In the genomic region with DNA sequence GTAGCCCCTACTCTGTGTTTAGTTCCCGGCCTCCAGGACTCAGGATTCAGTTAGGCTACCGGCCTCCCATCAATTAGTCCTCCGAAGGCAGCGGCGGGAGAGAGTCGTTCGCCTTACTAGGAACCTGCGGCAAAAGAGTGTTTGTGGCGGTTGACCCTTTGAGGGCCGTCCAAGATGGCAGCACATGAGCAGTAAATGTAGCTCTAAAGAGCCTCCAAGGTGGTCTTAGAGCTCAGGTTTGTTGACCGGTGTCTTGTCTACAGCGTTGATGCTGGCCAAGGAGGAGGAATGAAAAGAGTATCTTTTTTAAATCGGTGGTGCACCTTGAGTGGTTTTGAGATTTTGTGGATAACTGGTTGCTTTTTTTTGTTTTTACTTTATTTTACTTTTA, we compare ENCODE assay signal across 8 mouse cellular contexts. TPM values are rescaled to one million over a fixed set of nuclear protein-coding genes. Genes with fewer than 3 reads are reported as not detected.
DNase-seq lines count a peak whose midpoint lies in the region; ATAC-seq and TF ChIP-seq lines count a peak whose summit lies in the region.

No protein-coding gene starts in this region.

- no peak for TF ChIP-seq CTCF in layer of hippocampus, adult 2 months (conservative IDR thresholded peaks at IDR 0.05)
- TF ChIP-seq CTCF in midbrain, postnatal 0 days (IDR thresholded peaks at IDR 0.05): no peak

- peak overlapping the region; percentile 85 for H3K4me3 ChIP-seq in layer of hippocampus, adult 2 months
- H3K4me3 ChIP-seq in embryonic facial prominence, embryonic 15.5 days (replicated peaks): peak overlapping the region; percentile 72
- H3K4me3 ChIP-seq in intestine, embryonic 16.5 days (ENCODE audit: low read length): peak overlapping the region; percentile 72
- H3K4me3 ChIP-seq in midbrain, postnatal 0 days (ENCODE audit: low read depth, low read length): peak overlapping the region; percentile 57

- H3K4me2 ChIP-seq in embryonic facial prominence, embryonic 15.5 days (replicated peaks): peak overlapping the region; percentile 62
- H3K4me2 ChIP-seq in intestine, embryonic 16.5 days (ENCODE audit: low read depth, low read length): peak overlapping the region; percentile 86
- H3K4me2 ChIP-seq in midbrain, postnatal 0 days (ENCODE audit: low read depth, low read length, poor library complexity, severe bottlenecking): peak overlapping the region; percentile 56

- H3K27ac ChIP-seq in layer of hippocampus, adult 2 months: peak overlapping the region; percentile 99
- peak overlapping the region; percentile 90 for H3K27ac ChIP-seq in embryonic facial prominence, embryonic 15.5 days (replicated peaks)
- no peak overlapping the region; the same call in 1 of the 2 replicates for H3K27ac ChIP-seq in intestine, embryonic 16.5 days (ENCODE audit: low read length)
- H3K27ac ChIP-seq in midbrain, postnatal 0 days (ENCODE audit: low read depth, low read length): peak overlapping the region; percentile 97

- no peaks in the 10 kb centered on the region for H3K9me3 ChIP-seq in embryonic facial prominence, embryonic 15.5 days (replicated peaks)
- H3K9me3 ChIP-seq in intestine, embryonic 16.5 days (ENCODE audit: control insufficient read depth, low read length): no peaks in the 10 kb centered on the region
- no peaks in the 10 kb centered on the region for H3K9me3 ChIP-seq in midbrain, postnatal 0 days (ENCODE audit: low read length)

- peak overlapping the region; percentile 86 for H3K9ac ChIP-seq in embryonic facial prominence, embryonic 15.5 days
- peak overlapping the region; percentile 91 for H3K9ac ChIP-seq in intestine, embryonic 16.5 days (ENCODE audit: low read depth, low read length)
- H3K9ac ChIP-seq in midbrain, postnatal 0 days (replicated peaks; ENCODE audit: low read length, poor library complexity, severe bottlenecking): peak overlapping the region; percentile 85

- ATAC-seq in embryonic facial prominence, embryonic 15.5 days (ENCODE audit: insufficient number of reproducible peaks, low FRiP score, low TSS enrichment, low read depth): no peak; the same call in 1 of the 2 replicates
- ATAC-seq in intestine, embryonic 16.5 days: peak; percentile 31
- ATAC-seq in midbrain, postnatal 0 days (ENCODE audit: low FRiP score): no peak; the same call in 1 of the 2 replicates
- no peak for ATAC-seq in cerebellum, adult (ENCODE audit: insufficient number of reproducible peaks, low FRiP score, low TSS enrichment)

- 16% methylated on average over 13 of the region's 13 CpGs for WGBS in embryonic facial prominence, embryonic 15.5 days
- WGBS in intestine, embryonic 16.5 days: 15% methylated on average over 13 of the region's 13 CpGs
- WGBS in midbrain, postnatal 0 days: 16% methylated on average over 13 of the region's 13 CpGs

- DNase-seq in layer of hippocampus, adult 2 months (ENCODE audit: low spot score in 2 of 2): no peak
- no peak for DNase-seq in layer of hippocampus, adult 9-10 months (ENCODE audit: low spot score)
- DNase-seq in midbrain, postnatal 0 days (ENCODE audit: low spot score): no peak
- DNase-seq in retina, embryonic 14.5 days (ENCODE audit: low spot score): no peak
- DNase-seq in right cerebral cortex, adult 2 months (ENCODE audit: low spot score in 2 of 2): no peak

- no peaks in the 10 kb centered on the region for H3K36me3 ChIP-seq in embryonic facial prominence, embryonic 15.5 days
- H3K36me3 ChIP-seq in intestine, embryonic 16.5 days (ENCODE audit: control insufficient read depth, insufficient read depth, low read length): no peaks in the 10 kb centered on the region
- H3K36me3 ChIP-seq in midbrain, postnatal 0 days (ENCODE audit: insufficient read depth, low read length): no peaks in the 10 kb centered on the region

- no peaks in the 10 kb centered on the region for H3K27me3 ChIP-seq in embryonic facial prominence, embryonic 15.5 days
- H3K27me3 ChIP-seq in intestine, embryonic 16.5 days (replicated peaks; ENCODE audit: control insufficient read depth, insufficient read depth, low read length): no peaks in the 10 kb centered on the region
- H3K27me3 ChIP-seq in midbrain, postnatal 0 days (ENCODE audit: insufficient read depth, low read length): no peaks in the 10 kb centered on the region

- H3K4me1 ChIP-seq in embryonic facial prominence, embryonic 15.5 days: peaks cover 5% of the 10 kb centered on the region; the same call in 1 of the 2 replicates
- H3K4me1 ChIP-seq in intestine, embryonic 16.5 days (ENCODE audit: control insufficient read depth, insufficient read depth, low read length): peaks cover 5% of the 10 kb centered on the region; the same call in 1 of the 2 replicates
- no peaks in the 10 kb centered on the region for H3K4me1 ChIP-seq in midbrain, postnatal 0 days (ENCODE audit: insufficient read depth, low read length)

RNA-seq across cellular contexts. Expression of a gene that starts 0.3 kb away (rescaled TPM):
- total RNA-seq in layer of hippocampus, adult 2 months (2021): 10 to 100 TPM; 22.2 to 27.6 TPM
- 4.2 and 4.9 TPM in 2 replicates for polyA plus RNA-seq in embryonic facial prominence, embryonic 15.5 days (2015; fragmentation: Nextera tagmentation; extraction: Ambion mirVana)
- polyA plus RNA-seq in intestine, embryonic 16.5 days (2015; fragmentation: Nextera tagmentation; extraction: Ambion mirVana): 1.1 and 1.3 TPM in 2 replicates
- total RNA-seq in midbrain, postnatal 0 days (2014; rRNA removed): 5.6 and 6.5 TPM in 2 replicates
- 7.2 and 8.7 TPM in 2 replicates for polyA plus RNA-seq in midbrain, postnatal 0 days (2015; fragmentation: Nextera tagmentation; extraction: Ambion mirVana)

RNA-seq across cellular contexts. Expression of a gene that starts 0.5 kb away (rescaled TPM):
- 10 to 100 TPM; 11.7 to 14.1 TPM for total RNA-seq in layer of hippocampus, adult 2 months (2021)
- polyA plus RNA-seq in embryonic facial prominence, embryonic 15.5 days (2015; fragmentation: Nextera tagmentation; extraction: Ambion mirVana): 3.3 and 5.1 TPM in 2 replicates
- polyA plus RNA-seq in intestine, embryonic 16.5 days (2015; fragmentation: Nextera tagmentation; extraction: Ambion mirVana): 1.1 TPM in 2 replicates
- 10.1 and 12.8 TPM in 2 replicates for total RNA-seq in midbrain, postnatal 0 days (2014; rRNA removed)
- polyA plus RNA-seq in midbrain, postnatal 0 days (2015; fragmentation: Nextera tagmentation; extraction: Ambion mirVana): 19.9 and 24.9 TPM in 2 replicates

RNA-seq across cellular contexts. Expression of a gene that starts 31.1 kb away (rescaled TPM):
- total RNA-seq in layer of hippocampus, adult 2 months (2021): 1 to 10 TPM; 2.4 to 4.9 TPM
- polyA plus RNA-seq in embryonic facial prominence, embryonic 15.5 days (2015; fragmentation: Nextera tagmentation; extraction: Ambion mirVana): 0.33 and 0.85 TPM in 2 replicates
- 0.05 and 0.34 TPM in 2 replicates for polyA plus RNA-seq in intestine, embryonic 16.5 days (2015; fragmentation: Nextera tagmentation; extraction: Ambion mirVana)
- total RNA-seq in midbrain, postnatal 0 days (2014; rRNA removed): 0.99 and 1.9 TPM in 2 replicates
- 0.26 and 0.58 TPM in 2 replicates for polyA plus RNA-seq in midbrain, postnatal 0 days (2015; fragmentation: Nextera tagmentation; extraction: Ambion mirVana)

RNA-seq across cellular contexts. Expression of a gene that starts 48.0 kb away (rescaled TPM):
- total RNA-seq in layer of hippocampus, adult 2 months (2021): 10 to 100 TPM; 89.4 to 91.4 TPM
- polyA plus RNA-seq in embryonic facial prominence, embryonic 15.5 days (2015; fragmentation: Nextera tagmentation; extraction: Ambion mirVana): 194 and 197 TPM in 2 replicates
- polyA plus RNA-seq in intestine, embryonic 16.5 days (2015; fragmentation: Nextera tagmentation; extraction: Ambion mirVana): 169 and 193 TPM in 2 replicates
- 72.9 and 84.7 TPM in 2 replicates for total RNA-seq in midbrain, postnatal 0 days (2014; rRNA removed)
- polyA plus RNA-seq in midbrain, postnatal 0 days (2015; fragmentation: Nextera tagmentation; extraction: Ambion mirVana): 299 and 341 TPM in 2 replicates
